Mouse (Mus musculus) lung, postnatal 0 days (tissue): ENCODE data around the gene Ncor2. TPM values are rescaled to one million over a fixed set of nuclear protein-coding genes. Genes with fewer than 3 reads are reported as not detected.
A peak's percentile ranks its signal among the peaks of the same experiment; 100 is the strongest.

Source experiments
- ATAC-seq: fragments of 200-750 bp; cut with Nextera tagmentation; 2 replicates; pipeline ENCODE4 v1.8.0; 2017; ENCODE audit warnings: moderate library complexity
- DNase-seq: peaks from one replicate; pipeline ENCODE4 v3.0.0-alpha.2; 2016; ENCODE audit warnings: low spot score
- H3K27ac ChIP-seq: fragments of 300-500 bp; sonication (generic); 2 replicates; pipeline ENCODE4 v1.5.1; 2014; ENCODE audit warnings: antibody characterized with exemption, mild to moderate bottlenecking, low read length, mixed read lengths
- H3K27me3 ChIP-seq: fragments of 300-500 bp; sonication (generic); replicated peaks from 2 replicates; pipeline ENCODE4 v1.6.1; 2014; ENCODE audit warnings: low read length, mixed read lengths; ENCODE audit not compliant: insufficient read depth
- H3K36me3 ChIP-seq: fragments of 300-500 bp; sonication (generic); 2 replicates; pipeline ENCODE4 v1.6.1; 2014; ENCODE audit warnings: low read length, mixed read lengths; ENCODE audit not compliant: insufficient read depth
- H3K4me1 ChIP-seq: fragments of 300-500 bp; sonication (generic); 2 replicates; pipeline ENCODE4 v1.6.1; 2014; ENCODE audit warnings: antibody characterized with exemption, low read depth, low read length, mixed read lengths; ENCODE audit not compliant: insufficient read depth
- H3K4me2 ChIP-seq: fragments of 300-500 bp; sonication (generic); replicated peaks from 2 replicates; pipeline ENCODE4 v1.6.1; 2014; ENCODE audit warnings: low read depth, mild to moderate bottlenecking, low read length, moderate library complexity, mixed read lengths
- H3K4me3 ChIP-seq: fragments of 300-500 bp; sonication (generic); 2 replicates; pipeline ENCODE4 v1.5.1; 2014; ENCODE audit warnings: low read depth, low read length
- H3K9ac ChIP-seq: fragments of 300-500 bp; sonication (generic); replicated peaks from 2 replicates; pipeline ENCODE4 v1.6.1; 2014; ENCODE audit warnings: low read depth, mild to moderate bottlenecking
- H3K9me3 ChIP-seq: fragments of 300-500 bp; sonication (generic); 2 replicates; pipeline ENCODE4 v1.6.1; 2016; ENCODE audit warnings: low read length, mixed read lengths
- CTCF ChIP-seq: IDR thresholded peaks from 2 replicates; pipeline ENCODE4 v1.5.1; 2016; ENCODE audit warnings: antibody characterized with exemption, mild to moderate bottlenecking
- EP300 ChIP-seq: IDR thresholded peaks from 2 replicates; pipeline ENCODE4 v1.6.1; 2016; ENCODE audit warnings: antibody characterized with exemption, mild to moderate bottlenecking, control low read depth
- WGBS: fragments of 180-500 bp; shearing (Covaris S2); extraction: QIAGEN DNeasy Blood & Tissue Kit; methylation state at CpG from one replicate; pipeline ENCODE4 v1.1.7; 2014; 5-methylcytosine and 5-hydroxymethylcytosine counted together
- polyA plus RNA-seq: library from polyadenylated mRNA; unstranded; fragments of >200 nt; fragmentation: Nextera tagmentation; extraction: Ambion mirVana; gene quantifications from 2 replicates; pipeline ENCODE4 v1.2.1, GENCODE M21; 2015

The Ncor2 gene
- polyA plus RNA-seq, 1 experiment from 2014 or later = 20.2 TPM

GRCm38 (mm10) chr5:125174726-125175672 lies 4.0 kb downstream of the Ncor2 start:
- Histone ChIP-seq H3K9me3 (no peaks in the 10 kb centered on the region), H3K27me3 (no peaks in the 10 kb centered on the region), H3K4me1 (peaks cover 45% of the 10 kb centered on the region), H3K36me3 (no peaks in the 10 kb centered on the region), H3K27ac (peak overlapping the region; percentile 84), H3K4me2 (peak overlapping the region; percentile 38), H3K4me3 (no peak overlapping the region), H3K9ac (no peak overlapping the region)
- peak; percentile 91 for TF ChIP-seq EP300
- no peak for TF ChIP-seq CTCF
- DNase-seq (peak; percentile 89), ATAC-seq (peak; percentile 32)
- WGBS = 29% methylated on average over 13 of the region's 13 CpGs

- Histone ChIP-seq H3K27me3 (no peaks in the 10 kb centered on the region), H3K4me2 (no peak overlapping the region), H3K4me3 (no peak overlapping the region), H3K27ac (peak overlapping the region; percentile 9; the same call in 1 of the 2 replicates), H3K9me3 (no peaks in the 10 kb centered on the region), H3K4me1 (peaks cover 38% of the 10 kb centered on the region), H3K36me3 (no peaks in the 10 kb centered on the region), H3K9ac (no peak overlapping the region)
- TF ChIP-seq EP300 (no peak), CTCF (no peak)
- WGBS = 94% methylated on average over 1 of the region's 1 CpGs
- DNase-seq (no peak), ATAC-seq (no peak)
Measured at GRCm38 (mm10) chr5:125173868-125174267, 5.2 kb downstream of the Ncor2 start.

GRCm38 (mm10) chr5:125172831-125173615 lies 6.0 kb downstream of the Ncor2 start:
- H3K27me3 ChIP-seq = no peaks in the 10 kb centered on the region
- H3K4me3 ChIP-seq = no peak overlapping the region
- H3K9ac ChIP-seq = no peak overlapping the region
- no peak overlapping the region for H3K4me2 ChIP-seq
- TF ChIP-seq EP300 (no peak), CTCF (no peak)
- H3K36me3 ChIP-seq = no peaks in the 10 kb centered on the region
- no peak for DNase-seq
- WGBS = 52% methylated on average over 12 of the region's 12 CpGs
- peaks cover 38% of the 10 kb centered on the region for H3K4me1 ChIP-seq
- H3K27ac ChIP-seq = no peak overlapping the region
- ATAC-seq = no peak
- no peaks in the 10 kb centered on the region for H3K9me3 ChIP-seq

- H3K27me3 ChIP-seq = no peaks in the 10 kb centered on the region
- H3K9ac ChIP-seq = no peak overlapping the region
- H3K27ac ChIP-seq = no peak overlapping the region
- no peaks in the 10 kb centered on the region for H3K9me3 ChIP-seq
- H3K4me3 ChIP-seq = no peak overlapping the region
- TF ChIP-seq EP300 (no peak), CTCF (no peak)
- no peak overlapping the region for H3K4me2 ChIP-seq
- no peaks in the 10 kb centered on the region for H3K36me3 ChIP-seq
- 37% methylated on average over 6 of the region's 6 CpGs for WGBS
- DNase-seq = no peak
- peaks cover 41% of the 10 kb centered on the region for H3K4me1 ChIP-seq
- no peak for ATAC-seq
Measured at GRCm38 (mm10) chr5:125171259-125171658, 7.8 kb downstream of the Ncor2 start.

- no peaks in the 10 kb centered on the region for H3K9me3 ChIP-seq
- no peak for ATAC-seq
- no peaks in the 10 kb centered on the region for H3K27me3 ChIP-seq
- 76% methylated on average over 11 of the region's 11 CpGs for WGBS
- no peak for DNase-seq
- TF ChIP-seq CTCF (no peak), EP300 (no peak)
- H3K36me3 ChIP-seq = no peaks in the 10 kb centered on the region
- H3K4me1 ChIP-seq = peaks cover 47% of the 10 kb centered on the region
- H3K4me3 ChIP-seq = no peak overlapping the region
- H3K27ac ChIP-seq = no peak overlapping the region
- H3K9ac ChIP-seq = no peak overlapping the region
- no peak overlapping the region for H3K4me2 ChIP-seq
Measured at GRCm38 (mm10) chr5:125170107-125170842, 8.7 kb downstream of the Ncor2 start.

- 74% methylated on average over 7 of the region's 7 CpGs for WGBS
- ATAC-seq = no peak
- no peak overlapping the region for H3K27ac ChIP-seq
- H3K27me3 ChIP-seq = no peaks in the 10 kb centered on the region
- no peak overlapping the region for H3K4me3 ChIP-seq
- TF ChIP-seq CTCF = no peak
- TF ChIP-seq EP300 = no peak
- no peaks in the 10 kb centered on the region for H3K9me3 ChIP-seq
- H3K4me1 ChIP-seq = peaks cover 50% of the 10 kb centered on the region
- no peak for DNase-seq
- no peak overlapping the region for H3K9ac ChIP-seq
- no peak overlapping the region for H3K4me2 ChIP-seq
- no peaks in the 10 kb centered on the region for H3K36me3 ChIP-seq
Measured at GRCm38 (mm10) chr5:125168101-125168500, 10.9 kb downstream of the Ncor2 start.
